Mouse (Mus musculus): ENCODE results near the gene Tyw3.
"Not testable (repeated sequence)": the region's sequence is repeated elsewhere in the genome, so short reads cannot be mapped to it uniquely, and the experiment has no call there.

DNA sequence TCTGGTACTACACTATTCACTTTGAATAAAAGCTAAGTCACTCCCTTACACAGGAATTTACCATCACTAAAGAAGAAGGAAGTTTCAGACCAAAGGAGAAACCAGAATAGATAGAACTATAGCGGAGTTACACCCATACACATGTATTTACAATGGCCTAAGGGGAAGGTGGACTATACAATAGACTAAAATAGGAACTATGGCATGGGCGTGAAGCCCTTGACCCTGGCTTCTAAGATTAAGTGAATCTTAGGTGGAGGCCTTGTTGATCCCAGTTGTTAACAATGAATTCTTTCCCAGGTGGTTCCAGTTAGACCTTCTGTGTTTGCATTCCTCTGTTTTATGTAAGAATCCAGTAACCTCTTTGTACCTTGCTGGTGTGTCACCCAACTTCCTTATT is 34.4 kb upstream of the Tyw3 start:
- not testable (repeated sequence) for TF ChIP-seq USF1 (IDR thresholded peaks at IDR 0.05; ENCODE audit: low read depth); E2F4 (IDR thresholded peaks at IDR 0.05; ENCODE audit: insufficient read depth); POLR2A (IDR thresholded peaks at IDR 0.05; ENCODE audit: insufficient read length, low read depth); MYOG (IDR thresholded peaks at IDR 0.05; ENCODE audit: control insufficient read depth in 1 of 3, insufficient read depth in 1 of 3, insufficient read length in 2 of 3, low read depth in 2 of 3); MAX (IDR thresholded peaks at IDR 0.05; ENCODE audit: low read depth); TCF12 (IDR thresholded peaks at IDR 0.05; ENCODE audit: insufficient read depth, poor library complexity, severe bottlenecking); CEBPB (IDR thresholded peaks at IDR 0.05; ENCODE audit: insufficient read depth, poor library complexity, severe bottlenecking); MYOD1 (IDR thresholded peaks at IDR 0.05; ENCODE audit: control insufficient read depth in 1 of 3, insufficient read length in 2 of 3, low read depth in 2 of 3); POLR2AphosphoS2 (IDR thresholded peaks at IDR 0.05; ENCODE audit: insufficient read length, low read depth); SRF (IDR thresholded peaks at IDR 0.05; ENCODE audit: control insufficient read depth, insufficient read length, low read depth); TCF3 (IDR thresholded peaks at IDR 0.05; ENCODE audit: insufficient read length, low read depth); REST (IDR thresholded peaks at IDR 0.05; ENCODE audit: insufficient read depth, insufficient read length)

Data from myocyte (in vitro differentiated cells).